Mouse (Mus musculus) liver (tissue): ENCODE data around the gene Lrrc4.

Experiments used
- DNase-seq: peaks from one replicate; pipeline ENCODE4 v3.0.0-alpha.2; 2020; ENCODE audit warnings: mixed read lengths

Gene Lrrc4

DNA sequence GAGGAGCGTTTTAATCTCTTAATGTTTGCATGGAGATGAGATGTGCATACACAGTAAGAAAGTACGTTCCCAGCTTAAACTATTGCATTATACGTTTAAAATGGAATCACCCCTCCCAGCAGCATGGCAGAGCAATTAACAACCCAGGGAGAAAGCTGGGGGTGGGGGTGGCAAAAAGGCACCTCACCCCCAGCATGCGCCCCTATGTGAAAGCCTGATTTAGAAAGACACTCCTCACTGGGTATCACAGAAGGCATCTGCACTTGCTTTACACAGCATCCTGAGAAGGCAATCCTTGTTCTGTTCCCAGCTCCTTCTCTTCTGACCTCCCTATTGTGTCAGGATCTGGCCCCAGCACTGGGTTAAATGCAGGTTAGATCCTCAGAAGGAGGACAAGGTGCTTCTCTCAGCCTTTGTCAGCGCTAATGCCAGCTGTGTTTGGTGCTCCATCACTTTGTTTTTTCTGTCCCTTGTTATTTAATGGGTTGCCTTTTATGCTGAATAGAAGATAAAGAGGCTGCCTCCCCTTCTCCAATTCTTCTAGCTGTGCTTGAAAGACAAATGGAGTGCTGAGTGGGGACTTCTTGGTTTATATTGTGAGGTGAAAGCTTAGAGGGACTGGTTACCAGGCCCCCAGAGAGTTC, 69.3 kb downstream of the Lrrc4 start:
- DNase-seq, result no peak

DNA sequence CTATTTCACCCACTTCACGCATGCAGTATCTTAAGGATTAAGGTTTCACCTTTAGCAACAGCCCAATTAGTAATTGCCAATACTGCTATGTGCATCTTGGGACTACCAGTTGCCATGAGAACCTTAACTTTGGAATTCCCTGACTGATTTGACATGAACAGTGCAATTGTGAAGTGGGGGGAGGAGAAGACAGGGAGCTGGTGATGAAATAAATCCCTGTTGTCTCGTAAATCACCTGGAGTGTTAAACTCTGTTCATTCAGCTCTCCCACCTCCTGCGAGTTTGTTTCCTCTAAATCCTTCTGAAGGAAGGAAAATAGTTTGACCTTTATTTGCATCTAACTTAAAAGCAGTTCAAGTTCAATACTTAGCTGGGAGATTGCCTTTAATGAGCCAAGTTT, 69.8 kb downstream of the Lrrc4 start:
- no peak for DNase-seq

DNA sequence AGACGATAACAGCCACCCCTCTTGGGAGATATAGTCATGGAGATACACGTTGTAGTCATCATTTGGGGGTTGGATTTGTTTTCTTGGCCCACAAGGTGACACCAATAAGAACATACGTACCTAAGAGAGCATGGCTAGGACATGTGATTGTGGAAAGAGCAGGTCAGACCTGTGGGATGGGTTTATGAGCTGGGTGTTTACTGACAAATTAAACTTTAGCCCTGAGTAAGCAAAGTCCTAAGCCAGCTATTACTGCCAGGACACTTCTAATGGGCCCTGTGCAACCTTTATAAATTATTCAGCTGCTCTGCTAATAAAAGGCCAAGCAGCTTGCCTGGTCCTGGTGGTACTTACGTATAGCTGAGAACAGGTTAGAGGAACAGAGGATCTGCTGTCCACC, 73.3 kb downstream of the Lrrc4 start:
- no peak for DNase-seq

DNA sequence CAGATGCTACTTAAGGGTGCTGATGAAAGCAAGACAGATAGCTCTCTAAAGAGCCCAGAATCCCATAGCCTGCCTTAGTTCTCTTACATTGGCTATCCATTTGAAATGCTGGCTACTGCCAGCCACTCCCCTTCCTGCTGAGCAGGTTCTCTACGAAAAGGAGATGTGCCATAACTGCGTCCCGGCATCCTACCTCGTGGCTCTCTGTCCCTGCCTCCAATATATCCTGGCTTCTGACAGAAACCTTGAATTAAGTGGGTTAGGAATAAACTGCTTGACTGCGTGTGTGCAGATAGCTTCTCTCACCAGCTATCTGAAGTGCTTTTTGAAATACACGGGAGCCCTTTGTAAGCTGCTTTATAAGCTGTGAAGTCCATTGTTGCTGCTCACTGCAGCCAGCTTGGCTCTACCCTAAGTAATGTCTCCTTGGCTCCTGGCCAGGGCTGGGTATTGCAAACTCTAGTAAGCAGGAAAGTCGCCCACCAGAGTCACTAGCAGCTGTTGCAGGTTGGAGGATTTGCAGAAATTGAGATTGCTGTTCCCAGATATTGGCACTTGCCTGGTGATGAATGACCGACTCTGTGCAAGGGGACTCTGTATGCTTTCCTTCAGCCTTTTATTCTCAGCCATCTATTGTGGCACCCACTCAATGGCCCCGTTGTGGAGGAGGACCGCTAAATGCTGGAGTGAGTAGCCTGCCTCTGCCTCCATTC, 75.1 kb downstream of the Lrrc4 start:
- no peak for DNase-seq

DNA sequence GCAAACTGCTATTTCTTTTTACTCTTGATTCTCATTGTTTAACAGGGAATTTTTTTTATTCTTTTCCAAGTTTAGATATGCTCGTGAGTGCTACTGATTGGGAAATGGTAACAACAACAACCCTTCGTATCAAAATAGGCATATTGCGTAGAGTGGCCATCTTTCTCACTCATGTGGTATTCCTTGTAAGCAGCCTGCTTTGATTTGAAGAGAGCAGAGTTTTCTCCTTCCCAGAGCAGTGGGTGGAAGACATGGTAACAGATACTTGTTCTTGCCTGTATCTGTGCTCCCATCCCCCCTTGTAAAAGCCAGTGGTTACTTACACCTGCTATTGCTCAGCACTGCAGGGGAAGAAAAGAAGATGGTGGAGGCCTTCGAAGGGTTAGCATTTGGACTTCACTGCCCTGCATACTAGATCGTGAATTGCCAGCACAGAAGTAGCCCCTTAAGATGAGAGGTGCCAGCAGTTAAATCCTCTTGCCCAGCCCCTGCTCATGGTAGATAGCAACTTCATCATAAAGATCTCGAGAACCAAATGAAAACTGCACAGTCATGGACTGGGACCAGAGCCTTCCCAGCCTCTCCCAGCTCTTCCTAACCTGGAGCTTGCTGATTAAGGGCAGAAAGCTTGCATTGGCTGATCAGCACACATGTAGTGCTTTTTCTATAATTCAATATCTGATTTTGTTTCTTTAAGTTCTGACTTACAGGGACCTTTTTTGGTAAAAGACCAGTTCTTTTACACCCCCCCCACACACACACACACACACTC, 77.2 kb downstream of the Lrrc4 start:
- DNase-seq, result peak; percentile 41

DNA sequence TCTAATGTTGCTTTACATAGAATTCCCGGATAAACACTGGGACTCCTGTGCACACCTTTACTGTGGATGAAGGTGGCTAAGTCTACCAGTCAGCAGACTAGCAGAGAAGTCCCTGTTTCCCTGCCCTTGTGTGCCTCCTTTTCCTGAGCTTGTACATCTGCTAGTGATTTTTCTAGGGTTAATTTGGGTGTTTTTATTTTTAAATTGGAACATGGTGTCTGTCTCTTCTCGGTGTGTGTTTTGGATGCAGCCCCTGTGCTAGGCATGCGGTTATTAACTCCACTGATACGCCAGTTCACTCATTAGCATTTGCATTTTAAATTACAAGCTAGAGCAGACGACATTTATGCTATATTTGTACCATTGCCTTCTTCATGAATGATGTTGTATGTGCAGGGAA, 77.9 kb downstream of the Lrrc4 start:
- DNase-seq, result no peak

DNA sequence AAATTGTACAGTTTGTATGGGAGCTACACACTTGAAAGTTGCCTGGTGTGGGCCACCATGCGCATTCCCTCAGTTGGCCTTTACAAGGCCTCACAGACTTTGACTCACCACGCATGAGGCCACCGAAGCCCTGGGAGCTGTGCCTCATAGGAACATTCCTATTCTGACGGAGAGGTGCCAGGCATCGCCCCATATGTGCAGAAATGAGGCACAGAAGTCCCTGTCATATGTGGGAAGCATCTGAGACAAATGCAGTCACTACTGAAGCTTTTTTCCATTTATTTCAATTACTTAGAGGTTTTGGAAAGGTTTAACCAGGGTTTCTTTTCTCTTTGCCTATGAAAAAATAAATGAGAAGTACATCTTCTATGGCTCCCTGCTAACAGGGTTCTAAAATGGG, 78.3 kb downstream of the Lrrc4 start:
- no peak for DNase-seq

DNA sequence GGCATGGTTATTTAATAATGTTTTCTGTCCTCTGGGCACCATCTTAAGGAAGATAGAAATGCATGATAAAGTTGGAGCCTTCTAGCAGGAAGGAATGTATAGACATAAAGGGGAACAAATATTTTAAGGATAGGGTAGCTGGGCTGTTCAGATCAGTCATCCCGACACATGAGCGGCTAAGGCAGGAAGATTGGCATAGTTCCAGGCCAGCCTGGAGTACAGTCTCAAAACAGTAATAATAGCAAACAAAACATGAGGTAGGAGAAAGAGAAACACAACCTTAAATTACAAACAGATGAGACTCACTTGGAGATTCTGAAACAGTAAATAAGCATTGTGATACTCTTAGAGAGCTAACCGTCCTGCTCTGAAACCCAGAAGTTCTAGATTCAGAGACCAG, 80.4 kb downstream of the Lrrc4 start:
- no peak for DNase-seq

DNA sequence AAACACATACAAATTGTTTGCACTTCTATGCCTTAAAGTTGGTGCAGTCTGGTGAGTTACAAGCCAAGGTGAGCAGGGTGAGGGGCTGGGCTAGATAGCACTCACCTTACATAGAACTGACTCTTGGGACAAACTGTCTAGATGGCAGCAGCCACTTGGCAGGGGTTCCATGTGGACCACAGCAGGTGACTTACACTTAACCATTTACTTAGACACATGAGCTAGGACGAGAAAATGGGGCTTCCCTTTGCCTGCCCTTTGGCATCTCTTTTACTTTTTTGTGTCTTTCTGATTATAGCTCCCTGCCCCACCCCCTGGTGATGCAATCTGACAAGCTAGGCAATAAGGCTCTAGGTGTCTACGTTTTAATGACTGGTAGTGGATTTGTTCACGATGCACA, 82.3 kb downstream of the Lrrc4 start:
- DNase-seq, result no peak

DNA sequence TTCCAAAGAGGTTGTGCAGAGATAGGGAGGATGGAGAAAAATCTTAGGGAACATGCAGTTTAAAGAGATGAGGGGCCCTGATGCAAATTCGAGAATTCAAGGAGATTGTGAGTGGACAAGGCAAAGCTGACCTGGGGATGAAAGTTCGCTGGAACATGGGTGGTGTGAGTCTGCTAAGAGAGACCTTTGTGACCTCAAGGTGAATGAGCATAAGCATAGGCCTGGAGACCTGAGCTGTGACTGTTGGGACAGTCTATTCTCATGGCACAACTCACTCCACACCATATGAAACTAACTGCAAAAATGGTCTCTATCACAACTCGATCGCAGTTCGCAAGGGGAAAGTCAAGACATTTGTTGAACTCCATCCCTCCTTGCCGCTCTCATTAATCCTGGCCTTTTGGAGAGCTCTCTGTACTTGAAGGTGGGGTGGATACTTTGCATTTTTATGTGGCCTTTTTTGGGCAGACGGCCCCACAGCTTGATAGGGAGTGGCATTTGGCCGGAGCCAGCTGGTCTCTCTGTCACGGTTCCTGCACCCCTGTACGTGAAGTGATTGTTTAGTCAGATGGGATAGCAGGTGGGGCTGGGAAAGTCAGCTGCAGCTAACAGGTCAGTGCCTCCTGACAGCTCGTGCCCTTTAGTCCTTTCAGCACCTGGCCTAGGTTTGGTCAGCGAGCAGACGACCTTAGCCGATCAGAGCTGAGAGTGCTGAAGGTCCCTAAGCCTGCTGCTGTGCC, 83.4 kb downstream of the Lrrc4 start:
- no peak for DNase-seq

DNA sequence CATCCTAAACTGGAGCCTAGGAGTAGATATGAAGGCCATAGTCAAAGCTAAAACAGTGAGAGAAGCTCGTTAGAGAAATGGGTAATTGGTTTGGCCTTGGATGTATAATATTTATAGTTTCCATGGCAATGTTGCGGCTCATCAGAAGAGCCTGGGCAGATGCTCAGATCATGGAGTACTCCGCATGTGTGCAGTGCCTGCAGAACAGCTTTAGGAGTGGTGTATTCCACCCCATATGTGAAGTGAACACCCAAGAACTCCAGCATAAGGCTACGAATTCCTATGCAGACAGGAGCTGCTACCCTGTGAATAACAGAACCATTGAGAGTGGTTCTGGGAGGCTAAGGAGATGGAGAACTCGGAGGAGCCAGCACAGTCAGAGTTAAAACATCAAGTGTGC, 84.5 kb downstream of the Lrrc4 start:
- no peak for DNase-seq

DNA sequence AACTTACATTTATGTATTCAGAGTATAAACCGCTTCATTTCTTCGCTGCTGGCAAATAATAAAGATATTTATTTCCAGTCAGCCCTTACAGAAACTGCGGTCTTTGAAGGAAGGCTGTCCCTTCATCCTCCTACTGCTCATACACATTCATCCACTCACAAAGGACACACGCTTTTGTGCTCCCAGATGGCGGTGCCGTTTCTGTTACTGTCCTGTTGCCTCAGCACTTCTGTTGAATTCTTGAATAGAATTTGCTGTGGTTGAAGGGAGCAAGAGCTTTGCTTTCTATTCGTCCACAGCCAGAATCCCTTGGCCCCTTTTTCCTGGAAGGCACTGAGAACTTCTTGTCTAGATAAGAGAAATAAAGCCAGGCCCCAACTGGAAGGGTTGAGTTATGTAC, 85.7 kb downstream of the Lrrc4 start:
- DNase-seq, result no peak

DNA sequence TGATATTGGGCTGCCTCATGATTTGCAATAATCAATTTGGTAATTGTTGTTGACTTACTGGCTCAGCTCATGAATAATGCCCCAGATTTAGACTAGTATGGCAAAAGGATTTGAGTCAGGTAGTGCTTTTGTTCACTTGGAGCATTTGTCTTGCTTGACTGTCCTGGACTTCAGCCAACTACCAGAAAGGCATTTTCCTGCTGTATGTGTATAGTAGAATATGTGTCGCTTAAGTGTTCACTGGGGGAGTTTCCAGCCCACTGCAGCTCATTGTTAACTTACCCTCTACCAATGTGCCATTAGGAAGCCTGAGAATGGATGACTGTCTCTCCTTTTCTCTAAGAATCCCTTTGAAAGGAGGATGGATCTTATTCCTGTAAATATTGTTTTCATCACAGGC, 88.0 kb downstream of the Lrrc4 start:
- no peak for DNase-seq

DNA sequence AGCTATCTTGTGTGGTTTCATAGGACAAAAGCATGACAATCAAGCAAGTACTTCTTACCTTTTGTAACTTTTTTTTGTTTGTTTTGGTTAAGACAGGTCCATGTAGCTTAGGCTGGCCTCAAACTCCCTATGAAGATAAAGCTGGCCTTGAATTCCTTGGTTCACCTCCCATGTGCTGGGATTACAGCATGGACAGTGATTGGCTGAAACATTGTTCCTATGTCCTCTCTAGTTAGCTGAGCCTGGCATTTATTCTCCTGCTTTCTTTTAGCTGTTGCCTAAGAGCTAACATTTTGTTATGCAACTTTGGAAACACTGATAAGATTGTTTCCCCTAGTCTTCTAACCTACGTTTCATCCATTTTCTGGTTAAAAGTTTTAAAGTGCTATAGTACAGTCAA, 93.9 kb downstream of the Lrrc4 start:
- DNase-seq, result no peak

DNA sequence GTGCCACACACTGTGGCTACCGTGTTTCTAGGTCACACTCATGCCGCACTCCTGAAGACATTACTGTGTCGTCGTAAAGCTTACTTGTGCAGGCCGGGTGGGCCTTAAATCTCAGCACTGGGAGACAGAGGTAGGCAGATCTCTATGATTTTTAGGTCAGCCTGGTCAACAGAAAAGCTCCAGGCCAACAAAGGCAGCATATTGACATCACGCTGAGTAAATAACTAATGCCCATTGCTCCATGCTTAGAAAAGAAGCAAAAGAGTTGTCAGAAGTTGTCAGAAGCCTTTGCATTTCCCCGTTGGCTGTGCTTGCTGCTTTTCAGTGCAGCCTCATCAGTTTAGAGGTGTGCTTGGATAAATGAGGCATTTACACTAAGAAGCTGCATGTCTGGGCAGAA, 94.9 kb downstream of the Lrrc4 start:
- DNase-seq, result no peak

DNA sequence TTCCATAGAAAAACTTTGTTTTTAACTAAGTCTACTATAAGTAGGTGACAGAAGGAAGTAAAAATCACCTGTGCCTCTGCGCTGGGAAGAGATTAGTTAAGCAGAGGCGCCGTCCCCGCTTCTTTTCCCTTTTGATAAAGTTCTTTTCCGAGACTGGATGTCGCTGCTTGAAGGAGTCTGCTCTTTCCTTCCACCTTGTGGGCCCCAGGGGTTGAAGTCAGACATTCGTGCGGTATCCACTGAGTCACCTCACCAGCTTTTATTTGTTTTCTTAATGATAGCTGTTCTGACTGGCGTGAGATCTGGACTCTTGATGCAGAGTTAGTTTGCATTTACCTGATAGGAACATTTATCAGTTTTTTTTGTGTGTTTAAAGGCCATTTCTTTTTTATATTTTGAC, 96.4 kb downstream of the Lrrc4 start:
- no peak for DNase-seq

DNA sequence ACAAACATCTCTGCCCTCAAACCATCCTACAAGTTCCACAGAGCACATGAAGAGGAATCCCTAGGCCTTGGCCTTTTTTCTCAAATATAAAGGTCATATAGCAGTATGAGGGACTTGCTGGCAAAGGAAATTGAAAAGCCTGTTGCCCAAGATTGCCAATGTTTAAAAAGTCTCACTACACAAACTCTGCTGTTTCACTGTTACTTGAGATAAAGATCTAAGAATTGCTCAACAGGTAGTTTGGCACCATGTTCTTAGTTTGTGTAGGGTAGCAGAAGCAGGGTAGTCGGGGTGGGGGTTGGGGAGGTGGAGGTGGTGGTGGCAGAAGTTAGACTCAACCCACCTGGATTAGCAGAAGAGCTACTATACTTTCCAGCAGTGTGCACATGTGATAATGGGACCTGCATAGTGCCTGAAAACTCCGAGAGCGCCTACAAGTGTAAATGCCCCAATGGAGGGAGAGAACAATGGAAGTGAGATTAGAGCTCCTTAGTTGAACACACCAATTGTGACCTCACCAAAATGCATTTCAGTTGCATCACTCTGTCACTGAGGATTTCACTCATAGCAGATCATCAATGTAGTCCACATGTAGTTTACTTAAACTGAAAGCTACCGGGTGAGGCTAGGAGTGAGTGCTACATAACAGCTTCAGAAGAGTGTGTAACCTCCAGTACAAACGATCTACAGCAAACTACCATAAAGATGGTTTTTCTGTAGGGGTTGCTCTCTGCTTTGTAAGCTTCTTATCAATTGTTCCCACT, 97.5 kb downstream of the Lrrc4 start:
- no peak for DNase-seq

DNA sequence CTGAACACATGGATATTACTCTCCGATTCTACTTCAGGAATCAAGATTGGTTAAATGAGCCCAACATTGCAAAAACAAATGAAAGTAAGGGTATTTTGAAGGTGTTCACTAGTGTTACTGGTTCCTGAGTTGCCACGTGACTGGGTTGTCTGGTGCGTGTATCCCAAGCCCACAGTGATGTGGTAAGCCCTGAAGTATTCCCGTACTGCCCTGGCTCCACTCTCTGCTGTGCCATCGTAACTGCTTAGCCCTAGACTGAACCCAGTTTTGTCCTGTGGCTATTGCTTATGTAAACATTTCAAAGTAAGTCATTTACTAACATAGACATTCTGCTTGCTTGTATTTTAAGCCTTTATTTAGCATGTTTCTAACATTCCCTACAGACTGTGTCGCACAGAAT, 100.3 kb downstream of the Lrrc4 start:
- no peak for DNase-seq

DNA sequence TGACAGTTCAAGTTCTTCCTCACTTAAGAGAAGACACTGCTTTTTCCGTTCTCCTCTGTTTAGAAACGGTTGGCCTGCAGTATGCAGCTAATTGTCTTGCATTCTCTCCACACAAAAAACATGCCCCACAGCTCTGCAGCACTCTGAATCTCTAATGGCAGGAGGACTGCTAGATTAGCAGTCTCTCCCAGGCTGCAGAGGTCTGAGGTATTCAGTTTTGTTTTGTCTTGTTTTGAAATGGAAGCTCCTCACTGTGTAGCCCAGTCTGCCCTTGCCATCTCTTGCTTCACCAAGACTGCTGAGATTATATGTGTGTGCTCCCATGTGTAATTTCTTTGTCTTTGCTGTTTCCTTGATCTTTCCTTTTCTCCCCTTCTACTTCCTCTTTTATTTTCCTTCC, 101.9 kb downstream of the Lrrc4 start:
- no peak for DNase-seq

DNA sequence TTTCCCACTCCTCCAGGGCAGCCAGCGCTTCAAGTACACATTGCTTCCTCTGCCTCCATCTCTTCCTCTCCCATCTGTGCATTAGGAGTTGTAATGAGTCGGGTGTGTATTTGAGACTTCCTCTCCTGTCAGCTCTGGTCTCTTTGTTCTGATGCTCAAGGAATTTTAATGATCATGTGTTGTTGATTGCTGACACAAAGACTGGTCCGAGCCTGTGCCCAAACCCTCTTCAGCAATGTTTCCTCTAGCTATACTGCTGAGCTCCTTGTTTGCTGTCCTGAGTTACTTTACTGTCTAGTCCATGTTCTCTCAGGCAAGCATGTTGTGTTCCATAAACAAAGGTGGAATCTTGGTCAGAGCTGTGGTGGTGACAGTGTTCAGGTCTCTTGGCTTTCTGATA, 102.3 kb downstream of the Lrrc4 start:
- DNase-seq, result no peak

DNA sequence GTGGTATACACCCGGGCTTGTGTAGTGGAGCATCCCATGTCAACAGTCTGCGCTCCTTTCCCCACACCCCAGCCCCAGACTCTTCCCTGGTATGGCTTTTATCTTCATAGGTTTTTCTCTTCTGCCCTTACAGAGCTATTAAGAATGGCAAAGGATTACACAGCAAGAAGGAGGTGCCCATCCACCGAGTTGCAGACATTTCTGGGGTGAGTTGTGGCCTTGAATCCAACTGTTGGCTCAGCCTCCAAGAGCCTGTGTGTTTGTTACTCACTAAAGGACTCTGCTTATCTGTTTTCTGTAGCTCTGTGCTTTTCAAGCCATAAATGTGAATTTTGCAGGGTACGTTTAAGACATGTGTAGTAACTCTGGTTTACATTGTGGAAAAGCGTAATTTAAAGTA, 106.8 kb downstream of the Lrrc4 start:
- DNase-seq, result no peak

DNA sequence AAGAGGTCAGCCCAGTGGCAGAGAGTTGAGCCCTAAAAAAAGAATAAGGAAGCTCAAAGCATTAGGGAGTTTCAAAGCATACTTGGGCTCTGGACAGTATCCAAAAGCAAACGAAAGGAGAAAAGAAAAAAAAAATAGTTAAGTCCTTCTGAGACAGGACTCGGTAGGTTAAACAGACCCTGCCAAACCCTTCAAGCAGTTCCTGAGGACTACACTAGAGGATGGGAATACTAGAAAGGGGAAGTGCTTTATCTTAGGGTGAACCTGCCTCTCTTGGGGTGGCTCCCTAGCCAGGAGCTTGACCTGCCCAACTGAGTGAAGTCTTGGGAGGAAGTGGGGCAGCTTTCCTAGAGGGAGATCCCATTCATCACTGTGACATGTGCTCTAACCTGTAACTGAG, 108.5 kb downstream of the Lrrc4 start:
- no peak for DNase-seq
